Mouse (Mus musculus) heart, embryonic 16.5 days (tissue): ENCODE data around the gene Foxn3. TPM values are rescaled to one million over a fixed set of nuclear protein-coding genes. Genes with fewer than 3 reads are reported as not detected.

Experiments
- ATAC-seq: fragments of 200-750 bp; cut with Nextera tagmentation; replicated peaks from 2 replicates; pipeline ENCODE4 v1.8.0; 2017; ENCODE audit warnings: moderate number of reproducible peaks; ENCODE audit not compliant: insufficient read depth, low FRiP score; ENCODE audit errors: extremely low read depth
- H3K27ac ChIP-seq: fragments of 300-500 bp; sonication (generic); 2 replicates; pipeline ENCODE4 v1.5.1; 2014; ENCODE audit warnings: mild to moderate bottlenecking, low read length, control low read depth, moderate library complexity
- H3K27me3 ChIP-seq: fragments of 300-500 bp; sonication (generic); 2 replicates; pipeline ENCODE4 v1.6.1; 2014; ENCODE audit warnings: low read length, mixed read lengths; ENCODE audit not compliant: control insufficient read depth, insufficient read depth
- H3K36me3 ChIP-seq: fragments of 300-500 bp; sonication (generic); 2 replicates; pipeline ENCODE4 v1.6.1; 2014; ENCODE audit not compliant: control insufficient read depth, insufficient read depth
- H3K4me1 ChIP-seq: fragments of 300-500 bp; sonication (generic); 2 replicates; pipeline ENCODE4 v1.6.1; 2014; ENCODE audit warnings: low read length, mixed read lengths; ENCODE audit not compliant: control insufficient read depth, insufficient read depth
- H3K4me2 ChIP-seq: fragments of 300-500 bp; sonication (generic); 2 replicates; pipeline ENCODE4 v1.6.1; 2014; ENCODE audit warnings: low read depth, mild to moderate bottlenecking, control low read depth, low read length
- H3K4me3 ChIP-seq: fragments of 300-500 bp; sonication (generic); 2 replicates; pipeline ENCODE4 v1.5.1; 2014; ENCODE audit warnings: mild to moderate bottlenecking, control low read depth, low read length
- H3K9ac ChIP-seq: fragments of 300-500 bp; sonication (generic); 2 replicates; pipeline ENCODE4 v1.6.1; 2014; ENCODE audit warnings: low read length, control low read depth
- H3K9me3 ChIP-seq: fragments of 300-500 bp; sonication (generic); replicated peaks from 2 replicates; pipeline ENCODE4 v1.6.1; 2016; ENCODE audit warnings: low read length; ENCODE audit not compliant: control insufficient read depth
- WGBS: fragments of 180-500 bp; shearing (Covaris S2); extraction: QIAGEN DNeasy Blood & Tissue Kit; methylation state at CpG from one replicate; pipeline ENCODE4 v1.1.7; 2014; 5-methylcytosine and 5-hydroxymethylcytosine counted together
- polyA plus RNA-seq: library from polyadenylated mRNA; unstranded; fragments of >200 nt; fragmentation: Nextera tagmentation; extraction: Ambion mirVana; gene quantifications from 2 replicates; pipeline ENCODE4 v1.2.1, GENCODE M21; 2015

The Foxn3 gene
- polyA plus RNA-seq, 1 experiment from 2014 or later: 52.1 TPM

DNA sequence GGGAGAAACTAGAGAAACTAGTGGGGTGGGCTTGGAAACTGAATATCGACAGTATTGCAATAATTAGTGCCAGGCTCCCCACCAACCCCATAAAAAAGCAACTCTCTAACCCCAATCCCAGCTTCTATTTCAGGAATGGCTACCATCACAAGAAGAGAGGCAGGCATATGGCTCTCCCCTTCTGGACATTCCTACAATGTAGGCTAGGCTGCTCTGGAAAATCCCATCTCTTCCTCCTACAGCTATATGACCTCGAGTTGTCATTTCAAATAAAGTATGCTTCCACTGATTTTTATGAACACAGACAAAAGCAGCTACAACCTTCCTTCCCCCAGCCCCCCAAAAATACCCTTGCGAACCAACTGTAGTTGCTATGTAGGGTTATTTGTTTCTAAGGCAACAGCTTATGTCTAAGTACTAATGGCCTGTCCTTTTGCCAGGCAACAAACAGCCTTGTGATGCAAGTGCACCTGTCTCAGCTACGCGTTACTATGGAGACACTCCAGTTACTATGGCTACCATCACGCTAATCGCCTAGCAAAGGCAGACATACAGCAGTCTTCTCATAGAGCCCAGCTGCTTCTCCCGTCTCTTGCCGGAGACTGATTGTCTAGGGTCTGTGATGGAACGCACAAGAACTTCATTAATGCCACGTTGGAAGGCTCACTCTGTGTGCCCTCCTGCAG lies 223.6 kb downstream of the Foxn3 start:
- H3K27me3 ChIP-seq: no peaks in the 10 kb centered on the region
- 92% methylated on average over 11 of the region's 11 CpGs for WGBS
- H3K4me2 ChIP-seq: no peak overlapping the region
- no peak overlapping the region for H3K4me3 ChIP-seq
- 0 out of 2 replicates have a peak, but pooled peaks cover 3% of the 10 kb centered on the region for H3K36me3 ChIP-seq
- H3K9ac ChIP-seq: no peak overlapping the region
- H3K4me1 ChIP-seq: peaks cover 44% of the 10 kb centered on the region
- no peak overlapping the region for H3K27ac ChIP-seq
- H3K9me3 ChIP-seq: no peaks in the 10 kb centered on the region
- no peak for ATAC-seq

DNA sequence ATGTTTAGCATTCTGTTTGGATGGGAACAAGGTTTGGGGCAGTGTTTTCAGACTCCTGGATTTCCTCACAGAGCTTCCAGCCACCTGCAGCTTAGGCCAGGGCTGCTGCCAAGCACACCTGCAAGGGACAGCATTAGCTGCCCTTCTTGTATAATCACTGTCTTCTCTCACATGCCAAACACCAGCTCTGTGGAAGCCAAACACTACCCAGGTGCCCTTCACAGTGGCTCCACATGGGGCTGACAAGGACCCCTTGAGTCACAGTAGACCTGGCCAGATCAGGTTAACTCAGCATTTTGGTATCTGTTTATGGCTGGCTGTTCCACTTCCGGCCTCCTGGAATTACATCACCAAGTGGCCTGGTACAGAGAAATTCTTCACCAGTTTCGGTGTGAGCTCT lies 224.6 kb downstream of the Foxn3 start:
- Histone ChIP-seq H3K9me3 (no peaks in the 10 kb centered on the region), H3K4me2 (no peak overlapping the region), H3K4me3 (no peak overlapping the region), H3K9ac (no peak overlapping the region), H3K27ac (no peak overlapping the region), H3K4me1 (peaks cover 44% of the 10 kb centered on the region), H3K36me3 (0 out of 2 replicates have a peak, but pooled peaks cover 3% of the 10 kb centered on the region), H3K27me3 (no peaks in the 10 kb centered on the region)
- no peak for ATAC-seq
- WGBS: 86% methylated on average over 2 of the region's 2 CpGs

GRCm38 (mm10) chr12:99337171-99337435 lies 226.3 kb downstream of the Foxn3 start:
- Histone ChIP-seq H3K4me3 (no peak overlapping the region), H3K4me1 (peaks cover 38% of the 10 kb centered on the region), H3K9ac (no peak overlapping the region), H3K36me3 (peaks cover 5% of the 10 kb centered on the region; the same call in 1 of the 2 replicates), H3K27me3 (no peaks in the 10 kb centered on the region), H3K9me3 (no peaks in the 10 kb centered on the region), H3K27ac (peak overlapping the region; percentile 87), H3K4me2 (peak overlapping the region; percentile 41)
- 85% methylated on average over 3 of the region's 3 CpGs for WGBS
- ATAC-seq: no peak

DNA sequence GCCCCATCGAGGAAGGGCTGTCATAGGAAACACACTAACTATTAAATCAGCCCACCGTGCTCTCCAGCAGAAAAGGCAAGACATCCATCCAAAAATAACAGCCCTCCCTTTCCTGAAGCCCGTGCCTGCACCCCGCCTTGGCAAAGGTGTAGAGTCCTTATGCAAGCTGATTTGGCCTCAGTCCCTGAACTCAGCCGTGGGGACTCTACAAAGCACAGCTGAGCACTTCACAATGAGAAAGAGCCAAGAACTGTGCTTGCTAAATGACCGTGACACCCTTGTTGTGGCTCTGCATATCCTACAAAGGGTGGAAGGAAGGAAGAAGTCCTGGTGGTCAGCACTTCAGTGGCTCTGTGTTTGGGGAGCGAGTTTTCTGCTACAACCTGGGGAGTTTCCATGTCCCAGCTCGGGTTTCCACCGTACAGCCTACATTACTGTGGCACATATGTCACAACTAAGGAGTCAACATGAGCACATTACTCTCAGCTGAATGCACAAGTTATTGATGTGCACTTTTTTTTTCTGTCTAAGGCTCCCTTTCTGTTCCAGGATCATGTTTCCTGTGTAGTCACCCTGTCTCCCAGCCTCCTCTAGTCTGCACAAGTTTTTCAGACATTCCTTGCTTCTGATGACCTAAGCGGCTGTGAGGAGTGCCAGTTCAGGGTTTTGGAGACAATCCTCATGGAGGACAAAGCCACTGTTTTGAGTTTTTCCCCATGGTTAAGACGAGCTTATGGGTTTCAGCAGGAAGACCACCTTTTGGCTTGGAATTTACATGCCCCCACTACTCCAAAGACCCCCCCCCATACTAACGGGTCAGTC lies 226.8 kb downstream of the Foxn3 start:
- Histone ChIP-seq H3K4me3 (no peak overlapping the region), H3K4me1 (peaks cover 36% of the 10 kb centered on the region), H3K27me3 (no peaks in the 10 kb centered on the region), H3K27ac (peak overlapping the region; percentile 87), H3K36me3 (peaks cover 5% of the 10 kb centered on the region; the same call in 1 of the 2 replicates), H3K4me2 (peak overlapping the region; percentile 41), H3K9ac (no peak overlapping the region), H3K9me3 (no peaks in the 10 kb centered on the region)
- peak; percentile 92 for ATAC-seq
- 17% methylated on average over 12 of the region's 12 CpGs for WGBS

GRCm38 (mm10) chr12:99335628-99336027 lies 227.8 kb downstream of the Foxn3 start:
- WGBS: 79% methylated on average over 9 of the region's 9 CpGs
- Histone ChIP-seq H3K4me2 (no peak overlapping the region; the same call in 1 of the 2 replicates), H3K4me3 (no peak overlapping the region), H3K9me3 (no peaks in the 10 kb centered on the region), H3K27ac (peak overlapping the region; percentile 87), H3K27me3 (no peaks in the 10 kb centered on the region), H3K9ac (0 out of 2 replicates have a peak overlapping the region, but pooled peaks have one; percentile 19), H3K4me1 (peaks cover 30% of the 10 kb centered on the region), H3K36me3 (peaks cover 5% of the 10 kb centered on the region; the same call in 1 of the 2 replicates)
- ATAC-seq: no peak

GRCm38 (mm10) chr12:99334026-99334425 lies 229.4 kb downstream of the Foxn3 start:
- Histone ChIP-seq H3K9me3 (no peaks in the 10 kb centered on the region), H3K9ac (no peak overlapping the region), H3K4me3 (no peak overlapping the region), H3K27me3 (no peaks in the 10 kb centered on the region), H3K27ac (no peak overlapping the region), H3K36me3 (peaks cover 2% of the 10 kb centered on the region; the same call in 1 of the 2 replicates), H3K4me1 (peaks cover 39% of the 10 kb centered on the region), H3K4me2 (no peak overlapping the region)
- WGBS: 80% methylated on average over 9 of the region's 9 CpGs
- ATAC-seq: no peak

DNA sequence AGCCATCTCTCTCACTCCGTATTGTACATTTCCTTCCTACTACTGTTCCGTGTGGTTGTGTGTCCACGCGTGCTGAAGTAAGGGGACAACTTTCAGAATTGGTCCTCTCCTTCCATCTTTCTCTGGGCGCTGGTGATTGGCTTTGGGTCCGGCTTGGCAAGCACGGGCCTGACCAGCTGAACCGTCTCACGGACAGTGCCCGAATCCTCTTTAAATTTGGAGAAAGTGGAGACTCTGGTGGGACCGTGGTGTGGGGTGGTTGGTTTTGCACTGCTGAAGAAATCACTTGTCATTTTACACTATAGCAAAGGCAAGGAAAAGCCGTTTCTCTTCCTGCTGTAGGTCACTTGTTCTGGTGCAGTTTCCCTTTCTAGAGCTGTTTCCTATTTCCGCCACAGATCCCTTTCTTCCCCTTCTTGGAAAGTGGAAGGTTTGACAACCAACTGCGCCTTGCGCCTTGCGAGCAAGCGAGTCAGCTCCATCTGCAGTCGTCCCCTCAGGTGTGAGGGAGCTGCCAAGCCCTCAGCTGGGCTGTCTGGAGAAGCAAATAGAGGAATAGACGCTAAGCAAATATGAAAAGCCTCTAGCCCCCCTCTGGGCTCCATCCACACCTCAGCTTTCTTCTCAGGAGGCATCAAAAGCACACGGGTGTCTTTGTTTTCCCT lies 229.9 kb downstream of the Foxn3 start:
- Histone ChIP-seq H3K9me3 (no peaks in the 10 kb centered on the region), H3K9ac (no peak overlapping the region), H3K27ac (no peak overlapping the region), H3K4me2 (no peak overlapping the region), H3K36me3 (peaks cover 2% of the 10 kb centered on the region; the same call in 1 of the 2 replicates), H3K4me1 (peaks cover 37% of the 10 kb centered on the region), H3K27me3 (no peaks in the 10 kb centered on the region), H3K4me3 (no peak overlapping the region)
- 81% methylated on average over 20 of the region's 20 CpGs for WGBS
- no peak for ATAC-seq

DNA sequence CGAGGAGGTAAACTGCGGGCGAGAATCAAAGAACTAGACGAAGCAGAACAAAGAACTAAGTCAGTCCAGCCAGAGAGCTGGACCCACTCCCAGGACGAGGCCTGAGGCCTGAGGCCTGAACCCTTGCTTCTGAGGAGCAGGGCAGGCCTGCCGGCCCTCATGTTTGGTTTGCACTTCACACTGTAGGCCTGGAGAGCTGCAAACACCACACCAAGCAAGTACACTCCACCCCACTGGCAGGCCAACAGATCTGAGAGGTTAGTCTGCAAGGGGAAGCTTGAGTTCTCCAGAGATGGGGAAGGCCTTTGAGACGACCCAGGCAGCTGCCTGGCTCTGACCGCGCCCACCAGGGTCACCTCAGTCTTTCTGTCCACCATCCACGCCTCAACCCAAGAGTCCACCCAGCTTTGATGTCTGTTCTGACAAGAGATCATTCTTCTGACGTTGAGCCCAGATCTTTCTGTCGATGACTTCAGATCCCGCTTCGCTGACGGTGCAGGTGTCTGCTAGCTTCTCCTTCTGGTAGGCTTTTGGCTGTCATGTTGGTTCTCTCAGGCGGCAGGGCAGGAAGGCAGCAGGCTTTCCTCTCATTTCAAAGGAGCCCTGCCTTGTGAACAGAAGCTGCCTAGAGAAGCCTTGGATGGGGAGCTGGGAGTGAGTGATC lies 231.1 kb downstream of the Foxn3 start:
- Histone ChIP-seq H3K36me3 (peaks cover 2% of the 10 kb centered on the region; the same call in 1 of the 2 replicates), H3K9ac (no peak overlapping the region), H3K27me3 (no peaks in the 10 kb centered on the region), H3K4me3 (no peak overlapping the region), H3K27ac (0 out of 2 replicates have a peak overlapping the region, but pooled peaks have one; percentile 11), H3K4me1 (peaks cover 35% of the 10 kb centered on the region), H3K9me3 (no peaks in the 10 kb centered on the region), H3K4me2 (no peak overlapping the region)
- ATAC-seq: no peak
- WGBS: 66% methylated on average over 16 of the region's 16 CpGs
